Mouse (Mus musculus): ENCODE measurements around the gene Lhx2.

Lhx2 gene

DNA sequence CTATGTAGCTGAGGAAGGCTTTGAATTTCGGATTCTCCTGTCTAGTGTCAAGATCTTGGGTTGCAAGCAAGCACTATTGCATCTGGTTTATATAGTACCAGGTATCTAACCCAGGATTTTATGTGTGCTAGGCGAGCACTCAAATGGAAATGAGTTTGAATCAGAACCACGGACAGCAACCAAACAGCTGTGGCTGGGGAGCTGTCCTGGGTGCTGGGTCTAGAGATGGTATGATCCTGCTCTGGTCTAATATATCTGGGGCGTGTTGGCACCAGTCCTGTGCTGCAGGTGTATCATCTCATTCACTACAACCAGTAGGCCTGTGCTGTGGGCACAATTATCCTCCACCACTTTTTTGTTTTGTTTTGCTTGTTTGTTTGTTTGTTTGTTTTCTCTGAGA is 78.9 kb downstream of the Lhx2 start:
- DNase-seq, result no peak

Data from right cerebral cortex, adult 18-20 months (tissue).